Mouse (Mus musculus): ENCODE data around the gene Ndst2.

- TF ChIP-seq CTCF (IDR thresholded peaks at IDR 0.05; ENCODE audit: borderline replicate concordance, extremely low read depth, insufficient read depth, insufficient read length): no peak
- no peak for TF ChIP-seq POLR2A (IDR thresholded peaks at IDR 0.05; ENCODE audit: borderline replicate concordance, extremely low read depth, insufficient read depth, insufficient read length, poor library complexity, severe bottlenecking)
Observed at GRCm38 (mm10) chr14:20718443-20718842, 15.9 kb downstream of the Ndst2 start.

Measured in brain, embryonic 14.5 days (tissue).